Mouse (Mus musculus) MEL (cell line): ENCODE measurements at regions not wholly inside any gene's neighbourhood (a gene's known extent, or its start where the extent isn't known, plus 50 kb on each side); places are given as distances from the start of the nearest gene placed in this dataset.

Source experiments
- DNase-seq: peaks from one replicate; pipeline ENCODE4 v3.0.0; 2011; ENCODE audit warnings: low read depth, low spot score
- H3K27ac ChIP-seq: 2 replicates; pipeline ENCODE4 v1.5.1; 2012; ENCODE audit warnings: low read depth, mild to moderate bottlenecking, control low read depth, low read length, moderate library complexity; ENCODE audit not compliant: control insufficient read depth
- H3K27me3 ChIP-seq, 2 experiments: fragments of 150-350 bp in 1 of 2; sonication (generic) in 1 of 2; 2 replicates each; pipeline ENCODE4 v1.6.1; 2012; ENCODE audit warnings: low read length in 2 of 2, mild to moderate bottlenecking in 2 of 2, improper control_type of control experiment in 1 of 2, moderate library complexity in 1 of 2; ENCODE audit not compliant: insufficient read depth in 2 of 2, control insufficient read depth in 1 of 2
- H3K36me3 ChIP-seq, 2 experiments: 2 replicates each; pipeline ENCODE4 v1.6.1; 2012 to 2014; ENCODE audit warnings: low read length in 2 of 2, improper control_type of control experiment in 1 of 2, inconsistent platforms in 1 of 2, mild to moderate bottlenecking in 1 of 2; ENCODE audit not compliant: insufficient read depth in 2 of 2, control insufficient read depth in 1 of 2
- H3K4me1 ChIP-seq, 2 experiments: fragments of 150-350 bp in 1 of 2; sonication (generic) in 1 of 2; 2 replicates each; pipeline ENCODE4 v1.6.1; 2012; ENCODE audit warnings: low read length in 2 of 2, improper control_type of control experiment in 1 of 2, mild to moderate bottlenecking in 1 of 2; ENCODE audit not compliant: insufficient read depth in 2 of 2, control insufficient read depth in 1 of 2
- H3K4me3 ChIP-seq, 2 experiments: fragments of 150-350 bp in 1 of 2; sonication (generic) in 1 of 2; 2 replicates each; pipeline ENCODE4 v1.5.1; 2012; ENCODE audit warnings: low read depth in 2 of 2, low read length in 2 of 2, mild to moderate bottlenecking in 2 of 2, moderate library complexity in 2 of 2, control low read depth in 1 of 2, improper control_type of control experiment in 1 of 2; ENCODE audit not compliant: control insufficient read depth in 1 of 2, insufficient read depth in 1 of 2
- H3K79me2 ChIP-seq: 2 replicates; pipeline ENCODE4 v1.6.1; 2012; ENCODE audit warnings: mild to moderate bottlenecking, low read length, moderate library complexity; ENCODE audit not compliant: control insufficient read depth, poor library complexity, insufficient read depth
- H3K9ac ChIP-seq: 2 replicates; pipeline ENCODE4 v1.6.1; 2012; ENCODE audit warnings: low read depth, mild to moderate bottlenecking, control low read depth, low read length, moderate library complexity; ENCODE audit not compliant: control insufficient read depth, poor library complexity, severe bottlenecking
- H3K9me3 ChIP-seq: fragments of 150-350 bp; sonication (generic); replicated peaks from 2 replicates; pipeline ENCODE4 v1.6.1; 2012; ENCODE audit warnings: mild to moderate bottlenecking, low read length, improper control_type of control experiment, moderate library complexity; ENCODE audit not compliant: insufficient read depth
- BHLHE40 ChIP-seq: IDR thresholded peaks from 2 replicates; pipeline ENCODE4 v1.6.1; 2012; ENCODE audit warnings: low read depth, mild to moderate bottlenecking, inconsistent platforms, low read length, improper control_type of control experiment, borderline replicate concordance
- CHD2 ChIP-seq: IDR thresholded peaks from 2 replicates; pipeline ENCODE4 v1.6.1; 2011; ENCODE audit warnings: low read length, improper control_type of control experiment
- HCFC1 ChIP-seq: IDR thresholded peaks from 2 replicates; pipeline ENCODE4 v1.6.1; 2012; ENCODE audit warnings: low read depth, mild to moderate bottlenecking, inconsistent platforms, low read length, improper control_type of control experiment, moderate library complexity
- KAT2A ChIP-seq: conservative IDR thresholded peaks from 2 replicates; pipeline ENCODE4 v1.6.1; 2012; ENCODE audit warnings: low read depth, low read length, improper control_type of control experiment, inconsistent platforms
- MAFK ChIP-seq: IDR thresholded peaks from 2 replicates; pipeline ENCODE4 v1.6.1; 2011; ENCODE audit warnings: low read depth, mild to moderate bottlenecking, low read length, improper control_type of control experiment, borderline replicate concordance
- MAX ChIP-seq: IDR thresholded peaks from 2 replicates; pipeline ENCODE4 v1.6.1; 2011; ENCODE audit warnings: low read length, improper control_type of control experiment
- MAZ ChIP-seq: IDR thresholded peaks from 2 replicates; pipeline ENCODE4 v1.6.1; 2012; ENCODE audit warnings: low read depth, mild to moderate bottlenecking, inconsistent platforms, low read length, improper control_type of control experiment
- NELFE ChIP-seq: IDR thresholded peaks from 2 replicates; pipeline ENCODE4 v1.6.1; 2011; ENCODE audit warnings: low read depth, low read length, improper control_type of control experiment
- NRF1 ChIP-seq: IDR thresholded peaks from 2 replicates; pipeline ENCODE4 v1.6.1; 2014; ENCODE audit warnings: low read depth, mild to moderate bottlenecking, inconsistent platforms, low read length, improper control_type of control experiment, moderate library complexity; ENCODE audit not compliant: poor library complexity, insufficient read depth, severe bottlenecking
- POLR2AphosphoS5 ChIP-seq: IDR thresholded peaks from 2 replicates; pipeline ENCODE4 v1.6.1; 2012; ENCODE audit warnings: low read depth, borderline replicate concordance, mild to moderate bottlenecking, inconsistent platforms, low read length, moderate library complexity, mixed read lengths
- RAD21 ChIP-seq: IDR thresholded peaks from 2 replicates; pipeline ENCODE4 v1.6.1; 2011; ENCODE audit warnings: mild to moderate bottlenecking, low read depth, low read length, improper control_type of control experiment
- RCOR1 ChIP-seq: IDR thresholded peaks from 2 replicates; pipeline ENCODE4 v1.6.1; 2012; ENCODE audit warnings: low read depth, mild to moderate bottlenecking, inconsistent platforms, low read length, improper control_type of control experiment
- SIN3A ChIP-seq: IDR thresholded peaks from 2 replicates; pipeline ENCODE4 v1.6.1; 2012; ENCODE audit warnings: low read length, improper control_type of control experiment, inconsistent platforms
- SMC3 ChIP-seq: IDR thresholded peaks from 2 replicates; pipeline ENCODE4 v1.6.1; 2011; ENCODE audit warnings: low read depth, low read length, improper control_type of control experiment
- TAL1 ChIP-seq: IDR thresholded peaks from 2 replicates; pipeline ENCODE4 v1.6.1; 2012; ENCODE audit warnings: mild to moderate bottlenecking, inconsistent platforms, low read length, moderate library complexity, mixed read lengths
- UBTF ChIP-seq: IDR thresholded peaks from 2 replicates; pipeline ENCODE4 v1.6.1; 2012; ENCODE audit warnings: low read depth, mild to moderate bottlenecking, inconsistent platforms, low read length, improper control_type of control experiment, moderate library complexity, borderline replicate concordance; ENCODE audit not compliant: insufficient read depth
- ZKSCAN1 ChIP-seq: IDR thresholded peaks from 2 replicates; pipeline ENCODE4 v1.6.1; 2012; ENCODE audit warnings: low read depth, mild to moderate bottlenecking, inconsistent platforms, low read length, improper control_type of control experiment, moderate library complexity
- ZMIZ1 ChIP-seq: IDR thresholded peaks from 2 replicates; pipeline ENCODE4 v1.6.1; 2012; ENCODE audit warnings: low read depth, mild to moderate bottlenecking, inconsistent platforms, low read length, improper control_type of control experiment, moderate library complexity
- ZNF384 ChIP-seq: IDR thresholded peaks from 2 replicates; pipeline ENCODE4 v1.6.1; 2012; ENCODE audit warnings: low read depth, mild to moderate bottlenecking, inconsistent platforms, low read length, improper control_type of control experiment

GRCm38 (mm10) chr6:98584541-98584940 is 242.0 kb upstream of the Gm765 start:
- Histone ChIP-seq H3K9ac (no peak overlapping the region), H3K4me1 (no peaks in the 10 kb centered on the region), H3K4me3 (no peak overlapping the region), H3K36me3 (no peaks in the 10 kb centered on the region), H3K79me2 (no peaks in the 10 kb centered on the region), H3K27me3 (no peaks in the 10 kb centered on the region), H3K27ac (no peak overlapping the region), H3K9me3 (no peaks in the 10 kb centered on the region)
- no peak for DNase-seq
- no peak for TF ChIP-seq SMC3
- TF ChIP-seq TAL1, result no peak
- TF ChIP-seq BHLHE40, result no peak
- no peak for TF ChIP-seq ZNF384
- no peak for TF ChIP-seq RCOR1
- TF ChIP-seq ZKSCAN1, result no peak
- no peak for TF ChIP-seq NELFE
- TF ChIP-seq KAT2A, result no peak
- TF ChIP-seq ZMIZ1, result no peak
- TF ChIP-seq MAZ, result no peak
- no peak for TF ChIP-seq UBTF
- no peak for TF ChIP-seq MAX
- no peak for TF ChIP-seq RAD21
- TF ChIP-seq HCFC1, result no peak

- Histone ChIP-seq H3K36me3 (no peaks in the 10 kb centered on the region), H3K4me1 (no peaks in the 10 kb centered on the region), H3K79me2 (no peaks in the 10 kb centered on the region), H3K4me3 (no peak overlapping the region), H3K27me3 (no peaks in the 10 kb centered on the region), H3K27ac (no peak overlapping the region), H3K9me3 (no peaks in the 10 kb centered on the region), H3K9ac (no peak overlapping the region)
- DNase-seq, result no peak
- no peak for TF ChIP-seq CHD2
- no peak for TF ChIP-seq TAL1
- TF ChIP-seq MAFK, result no peak
- TF ChIP-seq SIN3A, result no peak
- no peak for TF ChIP-seq POLR2AphosphoS5
- TF ChIP-seq NRF1, result no peak
Measured at GRCm38 (mm10) chr6:98582826-98583225, 240.3 kb upstream of the Gm765 start.
